Mouse (Mus musculus) lung, embryonic 14.5 days (tissue): ENCODE results near the gene Cxcr5. TPM values are rescaled to one million over a fixed set of nuclear protein-coding genes. Genes with fewer than 3 reads are reported as not detected.

Experiments used
- ATAC-seq: fragments of 200-750 bp; cut with Nextera tagmentation; 2 replicates; pipeline ENCODE4 v1.8.0; 2017; ENCODE audit warnings: mild to moderate bottlenecking, moderate TSS enrichment, moderate library complexity; ENCODE audit not compliant: insufficient read depth
- DNase-seq: peaks from one replicate; pipeline ENCODE4 v3.0.0-alpha.2; 2015
- H3K27ac ChIP-seq: fragments of 300-500 bp; sonication (generic); 2 replicates; pipeline ENCODE4 v1.5.1; 2014; ENCODE audit warnings: low read depth, mild to moderate bottlenecking, moderate library complexity
- H3K27me3 ChIP-seq: fragments of 300-500 bp; sonication (generic); 2 replicates; pipeline ENCODE4 v1.6.1; 2014; ENCODE audit warnings: low read length, control low read depth; ENCODE audit not compliant: insufficient read depth
- H3K36me3 ChIP-seq: fragments of 300-500 bp; sonication (generic); 2 replicates; pipeline ENCODE4 v1.6.1; 2014; ENCODE audit warnings: control low read depth; ENCODE audit not compliant: insufficient read depth
- H3K4me1 ChIP-seq: fragments of 300-500 bp; sonication (generic); 2 replicates; pipeline ENCODE4 v1.6.1; 2014; ENCODE audit warnings: antibody characterized with exemption, control low read depth; ENCODE audit not compliant: insufficient read depth
- H3K4me2 ChIP-seq: fragments of 300-500 bp; sonication (generic); 2 replicates; pipeline ENCODE4 v1.6.1; 2014; ENCODE audit warnings: mild to moderate bottlenecking
- H3K4me3 ChIP-seq: fragments of 300-500 bp; sonication (generic); 2 replicates; pipeline ENCODE4 v1.5.1; 2014; ENCODE audit warnings: low read depth, low read length
- H3K9ac ChIP-seq: fragments of 300-500 bp; sonication (generic); 2 replicates; pipeline ENCODE4 v1.6.1; 2014
- H3K9me3 ChIP-seq: fragments of 300-500 bp; sonication (generic); 2 replicates; pipeline ENCODE4 v1.6.1; 2016; ENCODE audit warnings: low read depth, low read length, control low read depth
- CTCF ChIP-seq: IDR thresholded peaks from 2 replicates; pipeline ENCODE4 v1.5.1; 2016; ENCODE audit warnings: antibody characterized with exemption, low read depth
- WGBS: fragments of 180-500 bp; shearing (Covaris S2); extraction: QIAGEN DNeasy Blood & Tissue Kit; methylation state at CpG from one replicate; pipeline ENCODE4 v1.1.7; 2014; 5-methylcytosine and 5-hydroxymethylcytosine counted together
- polyA plus RNA-seq: library from polyadenylated mRNA; unstranded; fragments of >200 nt; fragmentation: Nextera tagmentation; extraction: Ambion mirVana; gene quantifications from 2 replicates; pipeline ENCODE4 v1.2.1, GENCODE M21; 2014

Gene Cxcr5
- polyA plus RNA-seq, 1 experiment from 2014 or later: not detected

- H3K27me3 ChIP-seq: no peaks in the 10 kb centered on the region
- H3K4me3 ChIP-seq: no peak overlapping the region
- H3K9ac ChIP-seq: no peak overlapping the region
- 72% methylated on average over 20 of the region's 20 CpGs for WGBS
- peaks cover 9% of the 10 kb centered on the region for H3K36me3 ChIP-seq
- H3K4me1 ChIP-seq: peaks cover 20% of the 10 kb centered on the region; the same call in 1 of the 2 replicates
- no peak for TF ChIP-seq CTCF
- no peak overlapping the region for H3K27ac ChIP-seq
- DNase-seq (no peak), ATAC-seq (no peak)
- no peaks in the 10 kb centered on the region for H3K9me3 ChIP-seq
- no peak overlapping the region for H3K4me2 ChIP-seq
Observed at GRCm38 (mm10) chr9:44513610-44514009, 48.1 kb downstream of the Cxcr5 start.

GRCm38 (mm10) chr9:44513121-44513520, 48.6 kb downstream of the Cxcr5 start:
- peaks cover 20% of the 10 kb centered on the region; the same call in 1 of the 2 replicates for H3K4me1 ChIP-seq
- 80% methylated on average over 11 of the region's 11 CpGs for WGBS
- no peak for ATAC-seq

GRCm38 (mm10) chr9:44512717-44513003, 49.0 kb downstream of the Cxcr5 start:
- H3K4me2 ChIP-seq: no peak overlapping the region
- 82% methylated on average over 3 of the region's 3 CpGs for WGBS
- H3K27ac ChIP-seq: no peak overlapping the region
- H3K36me3 ChIP-seq: peaks cover 19% of the 10 kb centered on the region
- ATAC-seq (no peak), DNase-seq (no peak)
- H3K4me3 ChIP-seq: no peak overlapping the region
- no peaks in the 10 kb centered on the region for H3K27me3 ChIP-seq
- no peaks in the 10 kb centered on the region for H3K9me3 ChIP-seq
- no peak overlapping the region for H3K9ac ChIP-seq
- no peak for TF ChIP-seq CTCF
- H3K4me1 ChIP-seq: peaks cover 20% of the 10 kb centered on the region; the same call in 1 of the 2 replicates

More at GRCm38 (mm10) chr9:44513121-44513520, 48.6 kb downstream of the Cxcr5 start:
- Histone ChIP-seq H3K4me2 (no peak overlapping the region), H3K9me3 (no peaks in the 10 kb centered on the region), H3K27me3 (no peaks in the 10 kb centered on the region), H3K9ac (no peak overlapping the region), H3K27ac (no peak overlapping the region), H3K4me3 (no peak overlapping the region), H3K36me3 (peaks cover 14% of the 10 kb centered on the region)
- DNase-seq: no peak
- no peak for TF ChIP-seq CTCF

GRCm38 (mm10) chr9:44511935-44512716, 49.6 kb downstream of the Cxcr5 start:
- H3K4me3 ChIP-seq: no peak overlapping the region
- no peaks in the 10 kb centered on the region for H3K9me3 ChIP-seq
- ATAC-seq: no peak
- no peaks in the 10 kb centered on the region for H3K27me3 ChIP-seq
- no peak overlapping the region for H3K9ac ChIP-seq
- no peak overlapping the region for H3K4me2 ChIP-seq
- 68% methylated on average over 9 of the region's 9 CpGs for WGBS
- TF ChIP-seq CTCF: no peak
- H3K4me1 ChIP-seq: peaks cover 20% of the 10 kb centered on the region; the same call in 1 of the 2 replicates
- peak; percentile 3 for DNase-seq
- no peak overlapping the region for H3K27ac ChIP-seq
- H3K36me3 ChIP-seq: peaks cover 24% of the 10 kb centered on the region

- WGBS: 47% methylated on average over 5 of the region's 5 CpGs
- no peak for TF ChIP-seq CTCF
- Histone ChIP-seq H3K27me3 (no peaks in the 10 kb centered on the region), H3K27ac (0 out of 2 replicates have a peak overlapping the region, but pooled peaks have one; percentile 33), H3K9me3 (no peaks in the 10 kb centered on the region), H3K4me1 (peaks cover 20% of the 10 kb centered on the region; the same call in 1 of the 2 replicates), H3K36me3 (peaks cover 35% of the 10 kb centered on the region), H3K4me3 (no peak overlapping the region), H3K4me2 (no peak overlapping the region), H3K9ac (no peak overlapping the region)
- peak; percentile 24 for DNase-seq
- peak; percentile 16; the same call in 1 of the 2 replicates for ATAC-seq
Observed at GRCm38 (mm10) chr9:44510872-44511601, 50.6 kb downstream of the Cxcr5 start.

GRCm38 (mm10) chr9:44510355-44510871, 51.3 kb downstream of the Cxcr5 start:
- TF ChIP-seq CTCF: no peak
- H3K4me1 ChIP-seq: peaks cover 20% of the 10 kb centered on the region; the same call in 1 of the 2 replicates
- no peak for ATAC-seq
- H3K27me3 ChIP-seq: no peaks in the 10 kb centered on the region
- H3K4me3 ChIP-seq: no peak overlapping the region; the same call in 1 of the 2 replicates
- H3K4me2 ChIP-seq: peak overlapping the region; percentile 59
- H3K9me3 ChIP-seq: no peaks in the 10 kb centered on the region
- WGBS: 35% methylated on average over 9 of the region's 9 CpGs
- H3K27ac ChIP-seq: peak overlapping the region; percentile 76; the same call in 1 of the 2 replicates
- no peak for DNase-seq
- 0 out of 2 replicates have a peak overlapping the region, but pooled peaks have one; percentile 42 for H3K9ac ChIP-seq
- H3K36me3 ChIP-seq: peaks cover 41% of the 10 kb centered on the region
